Mouse (Mus musculus) midbrain, embryonic 13.5 days (tissue): ENCODE measurements around the gene Kazn. TPM values are rescaled to one million over a fixed set of nuclear protein-coding genes. Genes with fewer than 3 reads are reported as not detected.

Source experiments
- ATAC-seq: fragments of 200-750 bp; cut with Nextera tagmentation; 2 replicates; pipeline ENCODE4 v1.8.0; 2017; ENCODE audit warnings: mild to moderate bottlenecking, moderate TSS enrichment, moderate library complexity
- H3K27ac ChIP-seq: fragments of 300-500 bp; sonication (generic); 2 replicates; pipeline ENCODE4 v1.5.1; 2015; ENCODE audit warnings: inconsistent platforms, mild to moderate bottlenecking, moderate library complexity
- H3K27me3 ChIP-seq: fragments of 300-500 bp; sonication (generic); 2 replicates; pipeline ENCODE4 v1.6.1; 2015; ENCODE audit warnings: mild to moderate bottlenecking, inconsistent platforms
- H3K36me3 ChIP-seq: fragments of 300-500 bp; sonication (generic); 2 replicates; pipeline ENCODE4 v1.6.1; 2015; ENCODE audit warnings: mild to moderate bottlenecking, inconsistent platforms
- H3K4me1 ChIP-seq: fragments of 300-500 bp; sonication (generic); replicated peaks from 2 replicates; pipeline ENCODE4 v1.6.1; 2015; ENCODE audit warnings: inconsistent platforms
- H3K4me2 ChIP-seq: fragments of 300-500 bp; sonication (generic); replicated peaks from 2 replicates; pipeline ENCODE4 v1.6.1; 2015; ENCODE audit warnings: moderate library complexity, mild to moderate bottlenecking, inconsistent platforms
- H3K4me3 ChIP-seq: fragments of 300-500 bp; sonication (generic); replicated peaks from 2 replicates; pipeline ENCODE4 v1.5.1; 2015; ENCODE audit warnings: mild to moderate bottlenecking, inconsistent platforms
- H3K9ac ChIP-seq: fragments of 300-500 bp; sonication (generic); replicated peaks from 2 replicates; pipeline ENCODE4 v1.6.1; 2015; ENCODE audit warnings: mild to moderate bottlenecking, inconsistent platforms
- H3K9me3 ChIP-seq: fragments of 300-500 bp; sonication (generic); 2 replicates; pipeline ENCODE4 v1.6.1; 2016; ENCODE audit warnings: mild to moderate bottlenecking, inconsistent platforms
- WGBS: fragments of 180-500 bp; shearing (Covaris S2); methylation state at CpG from one replicate; pipeline ENCODE4 v1.1.7; 2015; 5-methylcytosine and 5-hydroxymethylcytosine counted together
- polyA plus RNA-seq: library from polyadenylated mRNA; unstranded; fragments of >200 nt; fragmentation: Nextera tagmentation; extraction: Ambion mirVana; gene quantifications from 2 replicates; pipeline ENCODE4 v1.2.1, GENCODE M21; 2015

The Kazn gene
- polyA plus RNA-seq, 1 experiment from 2014 or later = 23.5 TPM

DNA sequence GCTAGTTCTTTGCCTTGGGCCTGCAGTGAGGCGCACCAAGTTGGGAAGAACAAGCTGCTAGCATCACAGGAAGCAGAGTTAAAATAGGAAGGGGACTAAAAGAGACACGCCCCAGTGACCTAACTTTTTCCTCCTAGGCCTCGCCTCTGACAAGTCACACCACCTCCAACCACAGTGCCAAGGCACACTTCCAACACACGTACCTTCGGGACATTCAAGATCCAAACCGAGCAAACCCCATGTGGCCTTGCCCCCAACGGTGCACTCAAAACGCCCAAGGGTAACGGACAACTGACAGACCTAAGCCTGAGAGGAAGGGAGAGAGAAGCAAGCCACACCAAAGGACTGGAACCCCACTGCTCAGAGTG, 53.7 kb downstream of the Kazn start:
- 94% methylated on average over 9 of the region's 9 CpGs for WGBS

DNA sequence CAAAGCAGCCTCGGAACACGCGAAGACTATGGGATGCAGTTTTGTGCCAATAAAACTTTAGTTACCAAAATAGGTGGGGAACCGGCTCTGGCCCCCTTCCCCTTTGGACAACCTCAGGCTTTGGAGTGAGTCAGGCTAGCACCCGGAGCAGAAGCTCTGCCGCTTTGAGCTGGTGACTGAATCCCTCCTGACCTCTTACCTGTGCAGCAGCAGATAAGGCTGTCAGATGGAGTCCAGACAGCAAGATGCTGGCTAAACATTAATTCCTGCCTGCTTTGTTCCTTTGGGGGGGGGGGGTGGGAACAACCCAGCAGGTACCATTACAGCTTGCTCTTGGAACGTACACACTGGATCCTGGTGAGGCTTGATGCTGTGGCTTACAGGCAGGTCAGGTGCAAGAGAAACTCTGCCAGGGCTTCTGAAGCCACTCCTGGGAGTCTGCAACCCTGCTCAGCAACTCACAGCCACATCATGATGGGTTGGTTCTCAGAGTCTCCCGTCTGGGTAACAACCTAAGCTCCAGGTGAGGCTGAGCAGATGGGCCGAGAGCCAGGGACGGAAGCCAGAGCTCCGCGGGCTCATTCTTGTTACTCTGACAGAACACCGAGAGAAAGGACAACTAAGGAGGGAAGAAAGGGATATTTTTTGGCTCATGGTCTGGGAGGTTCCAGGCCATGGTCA, 54.2 kb downstream of the Kazn start:
- no peaks in the 10 kb centered on the region for H3K36me3 ChIP-seq
- ATAC-seq = no peak
- no peak overlapping the region for H3K4me2 ChIP-seq
- H3K27me3 ChIP-seq = no peaks in the 10 kb centered on the region
- H3K9me3 ChIP-seq = no peaks in the 10 kb centered on the region
- H3K9ac ChIP-seq = no peak overlapping the region
- no peak overlapping the region for H3K27ac ChIP-seq
- 93% methylated on average over 13 of the region's 13 CpGs for WGBS
- H3K4me1 ChIP-seq = peaks cover 26% of the 10 kb centered on the region
- H3K4me3 ChIP-seq = no peak overlapping the region

More for the DNA sequence above, 53.7 kb downstream of the Kazn start:
- peaks cover 22% of the 10 kb centered on the region for H3K4me1 ChIP-seq
- no peaks in the 10 kb centered on the region for H3K36me3 ChIP-seq
- H3K9ac ChIP-seq = no peak overlapping the region
- no peak overlapping the region for H3K27ac ChIP-seq
- no peak overlapping the region for H3K4me3 ChIP-seq
- no peak overlapping the region for H3K4me2 ChIP-seq
- no peaks in the 10 kb centered on the region for H3K27me3 ChIP-seq
- ATAC-seq = no peak
- no peaks in the 10 kb centered on the region for H3K9me3 ChIP-seq

- H3K9ac ChIP-seq = no peak overlapping the region
- peaks cover 35% of the 10 kb centered on the region for H3K4me1 ChIP-seq
- no peaks in the 10 kb centered on the region for H3K27me3 ChIP-seq
- no peak overlapping the region for H3K27ac ChIP-seq
- 91% methylated on average over 1 of the region's 1 CpGs for whole genome bisulfite sequencing
- H3K4me3 ChIP-seq = no peak overlapping the region
- no peak overlapping the region for H3K4me2 ChIP-seq
- ATAC-seq = no peak
- H3K36me3 ChIP-seq = no peaks in the 10 kb centered on the region
- H3K9me3 ChIP-seq = no peaks in the 10 kb centered on the region
Observed at GRCm38 (mm10) chr4:142183591-142183990, 55.6 kb downstream of the Kazn start.

GRCm38 (mm10) chr4:142183015-142183414, 56.2 kb downstream of the Kazn start:
- Histone ChIP-seq H3K36me3 (no peaks in the 10 kb centered on the region), H3K9ac (no peak overlapping the region), H3K9me3 (no peaks in the 10 kb centered on the region), H3K4me2 (no peak overlapping the region), H3K27ac (no peak overlapping the region), H3K4me1 (peaks cover 29% of the 10 kb centered on the region), H3K27me3 (no peaks in the 10 kb centered on the region), H3K4me3 (no peak overlapping the region)
- 76% methylated on average over 3 of the region's 3 CpGs for WGBS
- no peak for ATAC-seq

- no peak for ATAC-seq
- 89% methylated on average over 4 of the region's 4 CpGs for WGBS
- Histone ChIP-seq H3K36me3 (no peaks in the 10 kb centered on the region), H3K4me2 (no peak overlapping the region), H3K9me3 (no peaks in the 10 kb centered on the region), H3K27me3 (no peaks in the 10 kb centered on the region), H3K4me3 (no peak overlapping the region), H3K27ac (no peak overlapping the region), H3K9ac (no peak overlapping the region), H3K4me1 (peaks cover 20% of the 10 kb centered on the region)
Observed at GRCm38 (mm10) chr4:142181646-142182045, 57.6 kb downstream of the Kazn start.

DNA sequence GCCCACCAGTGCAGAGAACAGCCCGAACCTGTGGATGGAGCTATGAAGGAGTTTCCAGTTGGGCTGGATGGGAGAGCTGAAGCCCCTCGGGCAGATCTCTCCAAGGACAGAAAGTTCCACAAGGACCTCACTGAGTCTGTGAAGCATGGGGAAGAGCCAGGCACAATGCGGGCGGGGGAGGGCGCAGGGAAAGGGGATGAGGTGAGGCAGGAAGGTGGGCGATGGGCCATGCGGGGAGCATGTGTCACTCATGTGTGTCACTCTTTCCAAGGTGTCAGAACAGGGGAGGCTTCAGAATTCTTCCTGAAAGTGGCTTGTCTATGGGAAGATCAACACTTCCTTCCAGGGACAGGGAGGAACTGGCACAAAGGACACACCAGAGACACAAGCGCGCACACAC, 58.3 kb downstream of the Kazn start:
- Histone ChIP-seq H3K9ac (no peak overlapping the region), H3K4me2 (no peak overlapping the region), H3K36me3 (no peaks in the 10 kb centered on the region), H3K4me3 (no peak overlapping the region), H3K27me3 (no peaks in the 10 kb centered on the region), H3K27ac (peak overlapping the region; percentile 66), H3K9me3 (no peaks in the 10 kb centered on the region), H3K4me1 (peaks cover 20% of the 10 kb centered on the region)
- WGBS = 93% methylated on average over 9 of the region's 9 CpGs
- ATAC-seq = no peak

GRCm38 (mm10) chr4:142180289-142180688, 58.9 kb downstream of the Kazn start:
- no peak overlapping the region for H3K9ac ChIP-seq
- H3K4me1 ChIP-seq = peaks cover 20% of the 10 kb centered on the region
- no peaks in the 10 kb centered on the region for H3K36me3 ChIP-seq
- no peak overlapping the region for H3K4me2 ChIP-seq
- H3K9me3 ChIP-seq = no peaks in the 10 kb centered on the region
- ATAC-seq = no peak; the same call in 1 of the 2 replicates
- H3K27ac ChIP-seq = peak overlapping the region; percentile 66
- 52% methylated on average over 3 of the region's 3 CpGs for WGBS
- H3K27me3 ChIP-seq = no peaks in the 10 kb centered on the region
- H3K4me3 ChIP-seq = no peak overlapping the region

- H3K36me3 ChIP-seq = no peaks in the 10 kb centered on the region
- no peak overlapping the region for H3K27ac ChIP-seq
- H3K4me2 ChIP-seq = no peak overlapping the region
- H3K27me3 ChIP-seq = no peaks in the 10 kb centered on the region
- 71% methylated on average over 13 of the region's 13 CpGs for WGBS
- peaks cover 22% of the 10 kb centered on the region for H3K4me1 ChIP-seq
- no peaks in the 10 kb centered on the region for H3K9me3 ChIP-seq
- H3K4me3 ChIP-seq = no peak overlapping the region
- peak; percentile 35; the same call in 1 of the 2 replicates for ATAC-seq
- no peak overlapping the region for H3K9ac ChIP-seq
Observed at GRCm38 (mm10) chr4:142179531-142179930, 59.7 kb downstream of the Kazn start.

GRCm38 (mm10) chr4:142176732-142177131, 62.5 kb downstream of the Kazn start:
- 99% methylated on average over 3 of the region's 3 CpGs for WGBS
- Histone ChIP-seq H3K36me3 (no peaks in the 10 kb centered on the region), H3K27me3 (no peaks in the 10 kb centered on the region), H3K9me3 (no peaks in the 10 kb centered on the region), H3K27ac (no peak overlapping the region), H3K4me1 (peaks cover 42% of the 10 kb centered on the region), H3K9ac (no peak overlapping the region), H3K4me2 (no peak overlapping the region), H3K4me3 (no peak overlapping the region)
- ATAC-seq = no peak

- Histone ChIP-seq H3K36me3 (no peaks in the 10 kb centered on the region), H3K9me3 (no peaks in the 10 kb centered on the region), H3K4me2 (no peak overlapping the region), H3K4me3 (no peak overlapping the region), H3K4me1 (peaks cover 28% of the 10 kb centered on the region), H3K27me3 (no peaks in the 10 kb centered on the region), H3K9ac (no peak overlapping the region), H3K27ac (no peak overlapping the region)
- WGBS = 39% methylated on average over 6 of the region's 6 CpGs
- ATAC-seq = 0 out of 2 replicates have a peak, but pooled peaks have one; percentile 9
Observed at GRCm38 (mm10) chr4:142173981-142174485, 65.2 kb downstream of the Kazn start.

GRCm38 (mm10) chr4:142172942-142173341, 66.3 kb downstream of the Kazn start:
- Histone ChIP-seq H3K9me3 (no peaks in the 10 kb centered on the region), H3K36me3 (no peaks in the 10 kb centered on the region), H3K9ac (no peak overlapping the region), H3K27me3 (no peaks in the 10 kb centered on the region), H3K4me2 (no peak overlapping the region), H3K4me3 (no peak overlapping the region), H3K4me1 (peaks cover 27% of the 10 kb centered on the region), H3K27ac (no peak overlapping the region)
- 84% methylated on average over 4 of the region's 4 CpGs for WGBS
- ATAC-seq = no peak

DNA sequence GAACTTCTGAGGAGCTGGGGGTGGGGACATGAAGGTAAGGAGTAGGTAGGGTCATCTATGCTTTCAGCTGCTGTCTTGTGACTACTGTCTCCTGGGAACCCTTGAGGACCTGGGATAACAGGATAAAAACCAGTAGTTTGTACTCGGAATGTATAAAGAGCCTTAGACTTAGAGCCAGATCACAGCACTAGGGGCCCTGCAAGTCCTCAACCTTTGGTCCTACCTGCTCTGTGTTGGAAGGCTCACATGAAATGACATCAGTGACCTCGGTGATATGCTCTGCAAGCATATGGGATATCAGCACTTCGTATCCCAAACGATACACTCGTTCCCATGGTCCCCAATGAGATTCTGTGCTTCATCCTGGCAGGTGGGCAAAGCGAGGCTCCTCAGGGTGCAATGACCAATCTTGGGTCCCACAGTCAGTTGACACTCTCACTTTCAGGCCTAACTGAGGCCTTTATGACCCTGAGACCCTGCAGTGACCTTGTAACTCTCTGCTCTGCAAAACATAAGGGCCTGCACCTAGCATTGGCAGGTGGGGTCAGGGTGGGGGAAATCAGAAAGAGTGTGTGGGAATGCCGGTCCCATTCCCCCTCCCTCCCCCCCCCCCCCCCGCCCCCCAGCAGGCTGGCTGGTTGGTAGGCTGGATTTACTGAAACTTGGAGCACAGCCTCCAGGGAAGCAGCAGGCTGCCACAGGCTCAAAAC, 67.3 kb downstream of the Kazn start:
- no peak for ATAC-seq
- no peaks in the 10 kb centered on the region for H3K36me3 ChIP-seq
- H3K4me3 ChIP-seq = no peak overlapping the region
- no peaks in the 10 kb centered on the region for H3K9me3 ChIP-seq
- no peak overlapping the region for H3K4me2 ChIP-seq
- H3K27me3 ChIP-seq = peaks cover 3% of the 10 kb centered on the region; the same call in 1 of the 2 replicates
- no peak overlapping the region for H3K9ac ChIP-seq
- H3K4me1 ChIP-seq = peaks cover 28% of the 10 kb centered on the region
- H3K27ac ChIP-seq = no peak overlapping the region
- WGBS = 73% methylated on average over 8 of the region's 8 CpGs
